Mouse (Mus musculus) brain, embryonic 14.5 days (tissue): ENCODE results near the gene Tgif2. TPM values are rescaled to one million over a fixed set of nuclear protein-coding genes. Genes with fewer than 3 reads are reported as not detected.
A peak's percentile ranks its signal among the peaks of the same experiment; 100 is the strongest.
"Not testable (repeated sequence)": the region's sequence is repeated elsewhere in the genome, so short reads cannot be mapped to it uniquely, and the experiment has no call there.

Source experiments
- DNase-seq: peaks from one replicate; pipeline ENCODE4 v3.0.0-alpha.2; 2011; ENCODE audit warnings: low read depth
- CTCF ChIP-seq: fragments of 200-500 bp; IDR thresholded peaks from 2 replicates; pipeline ENCODE4 v1.5.1; 2012; ENCODE audit warnings: inconsistent platforms, mild to moderate bottlenecking, moderate library complexity, borderline replicate concordance; ENCODE audit not compliant: insufficient read depth, insufficient read length; ENCODE audit errors: extremely low read depth
- POLR2A ChIP-seq: fragments of 200-500 bp; IDR thresholded peaks from 2 replicates; pipeline ENCODE4 v1.6.1; 2012; ENCODE audit warnings: mild to moderate bottlenecking, inconsistent platforms, borderline replicate concordance; ENCODE audit not compliant: poor library complexity, insufficient read depth, insufficient read length, severe bottlenecking; ENCODE audit errors: extremely low read depth
- polyA plus RNA-seq: library from polyadenylated mRNA; depleted of rRNA; stranded (reverse); fragments of >200 nt; gene quantifications from 2 replicates; pipeline ENCODE4 v1.2.3, GENCODE M21; 2012; rRNA removed

Tgif2 gene
- polyA plus RNA-seq, 1 experiment = 32.5 TPM

- DNase-seq = no peak
- TF ChIP-seq POLR2A (no peak), CTCF (no peak)
Measured at GRCm38 (mm10) chr2:156887017-156887416, 47.2 kb downstream of the Tgif2 start, which contains the start of gene Sla2. TSS of gene Sla2 (minus strand) at chr2:156887192.

GRCm38 (mm10) chr2:156888490-156888889 lies 48.7 kb downstream of the Tgif2 start:
- DNase-seq = no peak
- TF ChIP-seq CTCF (no peak), POLR2A (no peak)

GRCm38 (mm10) chr2:156892240-156892639 lies 52.4 kb downstream of the Tgif2 start:
- peak; percentile 82 for DNase-seq
- no peak for TF ChIP-seq CTCF
- no peak for TF ChIP-seq POLR2A

DNA sequence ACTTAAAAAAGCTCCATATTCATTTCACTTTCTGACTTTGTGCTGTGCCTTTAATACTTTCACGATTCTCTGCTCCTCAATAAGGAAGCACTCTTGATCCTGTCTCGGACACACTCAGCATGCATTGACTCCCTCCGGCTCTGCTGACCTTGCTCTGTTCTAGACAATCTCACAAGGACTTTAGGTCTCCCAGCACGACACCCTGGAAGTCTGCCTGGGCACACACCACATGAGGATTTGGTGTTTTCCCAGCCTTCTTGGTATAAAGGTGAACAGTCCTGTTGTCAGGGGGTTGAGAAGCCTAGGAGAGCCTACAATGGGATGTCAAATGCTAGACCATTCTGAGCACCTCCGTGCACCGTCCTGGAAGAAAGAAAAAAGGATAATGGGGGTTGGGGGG lies 53.0 kb downstream of the Tgif2 start:
- no peak for DNase-seq
- TF ChIP-seq POLR2A (no peak), CTCF (no peak)

- no peak for TF ChIP-seq CTCF
- no peak for TF ChIP-seq POLR2A
- no peak for DNase-seq
Measured at GRCm38 (mm10) chr2:156894496-156895265, 54.9 kb downstream of the Tgif2 start.

DNA sequence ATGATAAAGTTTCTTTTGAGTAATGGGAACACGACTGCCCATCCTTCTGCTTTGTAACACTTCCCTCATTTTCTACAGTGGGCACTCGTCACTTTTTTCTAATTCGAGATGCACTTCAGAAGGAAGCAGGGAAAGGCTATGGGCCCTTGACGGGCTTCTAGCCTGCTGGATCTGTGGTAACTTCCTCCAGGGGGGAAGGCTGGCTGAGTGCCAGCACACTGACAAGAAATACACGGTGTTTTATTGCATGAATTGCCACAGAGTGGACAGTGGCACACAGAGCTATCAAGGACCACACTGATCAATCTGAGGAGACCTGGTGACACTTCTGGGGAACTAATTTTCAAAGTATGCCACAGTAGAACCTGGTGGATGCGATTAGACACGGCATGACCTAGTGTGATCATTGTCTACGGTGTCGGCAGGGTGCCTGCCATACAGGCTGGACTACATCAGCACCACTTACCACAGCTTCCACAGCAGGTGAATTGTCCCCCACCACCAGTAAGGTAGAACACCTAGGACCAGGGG lies 56.6 kb downstream of the Tgif2 start:
- no peak for DNase-seq
- TF ChIP-seq CTCF = no peak
- no peak for TF ChIP-seq POLR2A

DNA sequence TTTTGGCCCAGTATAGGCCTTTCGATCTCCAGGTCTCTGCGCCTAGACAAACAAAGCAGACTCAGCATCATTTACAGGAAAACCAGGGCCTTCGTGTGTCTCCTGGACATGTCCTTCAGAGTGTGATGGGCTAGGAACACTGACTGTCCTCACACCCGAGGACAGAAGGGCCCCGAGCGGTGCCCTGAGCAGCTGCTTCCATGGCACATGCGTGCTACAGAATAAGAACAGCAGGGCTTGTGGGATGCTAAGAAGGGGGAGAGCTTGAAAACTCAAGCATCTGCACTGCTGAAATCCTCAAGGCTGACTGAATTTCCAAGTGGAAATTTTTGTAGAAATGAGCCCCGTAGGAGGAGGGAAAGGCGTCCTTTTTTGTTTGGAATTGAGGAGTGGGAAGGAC lies 57.2 kb downstream of the Tgif2 start:
- TF ChIP-seq CTCF (no peak), POLR2A (no peak)
- DNase-seq = no peak

- DNase-seq = no peak
- TF ChIP-seq POLR2A (no peak), CTCF (no peak)
Measured at GRCm38 (mm10) chr2:156898374-156898773, 58.6 kb downstream of the Tgif2 start.

- no peak for DNase-seq
- TF ChIP-seq POLR2A (no peak), CTCF (no peak)
Measured at GRCm38 (mm10) chr2:156899184-156899583, 59.4 kb downstream of the Tgif2 start.

GRCm38 (mm10) chr2:156901344-156901743 lies 61.5 kb downstream of the Tgif2 start:
- no peak for TF ChIP-seq CTCF
- no peak for TF ChIP-seq POLR2A
- no peak for DNase-seq

DNA sequence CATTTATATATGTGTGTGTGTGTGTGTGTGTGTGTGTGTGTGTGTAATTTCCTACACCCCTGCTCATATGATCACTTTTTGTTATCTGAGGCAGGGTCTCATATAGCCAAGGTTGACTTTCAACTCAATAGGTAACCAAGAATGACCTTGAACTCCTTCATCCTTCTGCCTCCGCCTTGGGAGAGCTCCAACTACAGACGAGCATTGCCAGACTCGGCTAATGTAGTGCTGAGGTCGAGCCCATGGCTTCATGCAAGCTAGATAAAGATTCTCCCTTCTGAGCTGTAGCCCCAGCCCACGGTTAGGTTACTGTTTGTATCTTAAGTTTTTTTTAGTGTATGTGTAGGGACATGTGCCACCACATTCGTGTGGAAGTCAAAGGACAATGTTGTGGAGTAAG lies 62.1 kb downstream of the Tgif2 start:
- no peak for DNase-seq

DNA sequence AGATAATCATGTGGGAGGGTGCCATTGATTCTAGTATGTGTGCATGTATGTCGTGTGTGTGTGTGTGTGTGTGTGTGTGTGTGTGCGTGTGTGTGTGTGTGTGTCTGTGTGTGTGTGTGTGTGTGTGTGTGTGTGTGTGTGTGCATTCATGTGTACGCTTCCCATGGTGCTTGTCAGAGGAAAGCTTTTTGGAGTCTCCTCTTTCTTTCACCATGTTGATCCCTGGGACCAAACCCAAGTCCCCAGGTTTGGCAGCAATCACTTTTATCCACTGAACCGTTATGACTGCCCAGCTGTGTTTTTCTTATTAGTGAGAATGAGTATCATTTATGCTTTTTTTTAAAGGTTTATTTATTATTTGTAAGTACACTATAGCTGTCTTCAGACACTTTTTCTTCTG lies 62.6 kb downstream of the Tgif2 start:
- not testable (repeated sequence) for DNase-seq

More for the DNA sequence above, 62.1 kb downstream of the Tgif2 start:
- TF ChIP-seq POLR2A = no peak
- no peak for TF ChIP-seq CTCF

GRCm38 (mm10) chr2:156903367-156903766 lies 63.6 kb downstream of the Tgif2 start:
- TF ChIP-seq CTCF = no peak
- no peak for TF ChIP-seq POLR2A
- no peak for DNase-seq

Other genes with a start within 250 kb of the Tgif2 start
- gene Dlgap4, start 226.3 kb upstream of the Tgif2 start, polyA plus RNA-seq = 344 and 397 TPM in 2 replicates
- gene Myl9, start 64.6 kb upstream of the Tgif2 start, polyA plus RNA-seq = 22.2 and 40.0 TPM in 2 replicates
- gene 4930518I15Rik, start 17.9 kb downstream of the Tgif2 start, polyA plus RNA-seq = 3.3 and 4.6 TPM in 2 replicates
- gene Rab5if, start 23.1 kb downstream of the Tgif2 start, polyA plus RNA-seq = 118 and 143 TPM in 2 replicates
- gene Sla2, start 47.2 kb downstream of the Tgif2 start, polyA plus RNA-seq = 0.03 and 0.06 TPM in 2 replicates
- gene Ndrg3, start 152.0 kb downstream of the Tgif2 start, polyA plus RNA-seq = 123 and 144 TPM in 2 replicates
- 12.6 and 17.3 TPM in 2 replicates for gene Dsn1, start 167.1 kb downstream of the Tgif2 start, polyA plus RNA-seq
- 21.3 and 40.2 TPM in 2 replicates for gene Soga1, start 239.2 kb downstream of the Tgif2 start, polyA plus RNA-seq
- gene Tldc2, start 247.0 kb downstream of the Tgif2 start, polyA plus RNA-seq = not detected in 2 replicates